Mouse (Mus musculus) kidney, postnatal 14 days (tissue): ENCODE measurements around the gene Gap43.
"Not testable (repeated sequence)": the region's sequence is repeated elsewhere in the genome, so short reads cannot be mapped to it uniquely, and the experiment has no call there.

ENCODE experiments used
- DNase-seq: peaks from one replicate; pipeline ENCODE4 v3.0.0; 2022; ENCODE audit warnings: mixed read lengths

Gene Gap43

DNA sequence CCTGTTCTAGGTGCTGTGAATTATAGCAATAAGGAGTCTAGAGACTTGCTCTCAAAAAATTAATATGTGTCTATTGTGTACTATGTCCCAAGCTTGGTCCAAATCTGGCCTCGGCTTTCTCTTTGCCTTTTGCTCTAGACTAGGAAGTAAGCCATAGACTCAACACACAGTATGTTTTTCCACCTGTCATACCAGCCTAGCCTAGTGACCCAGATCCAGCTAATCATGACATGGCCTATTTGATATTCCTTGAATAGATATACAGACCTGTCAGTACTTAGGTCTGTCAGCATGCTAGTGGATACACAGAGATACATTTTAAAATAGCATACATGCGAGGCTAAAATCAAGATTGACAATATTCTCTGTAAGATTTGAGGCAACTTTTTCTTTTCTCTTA, 46.4 kb downstream of the Gap43 start:
- DNase-seq = no peak

DNA sequence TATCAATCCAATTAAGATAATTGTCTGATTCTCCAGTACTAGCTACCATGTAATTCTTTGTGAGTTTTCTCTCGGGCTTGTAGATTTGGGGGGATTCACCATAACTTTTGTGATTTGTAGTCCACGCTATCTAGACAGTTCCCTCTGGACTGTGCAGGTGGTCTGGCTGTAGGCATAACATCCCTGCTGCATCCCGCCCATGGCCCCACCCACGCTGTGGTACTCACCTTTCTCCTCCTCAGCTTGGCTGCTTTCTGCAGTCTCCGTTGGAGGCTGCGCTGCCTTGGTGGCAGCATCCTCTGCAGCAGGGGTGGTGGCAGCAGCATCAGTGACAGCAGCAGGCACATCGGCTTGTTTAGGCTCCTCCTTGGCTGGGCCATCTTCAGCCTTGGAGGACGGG, 48.9 kb downstream of the Gap43 start:
- DNase-seq = no peak

DNA sequence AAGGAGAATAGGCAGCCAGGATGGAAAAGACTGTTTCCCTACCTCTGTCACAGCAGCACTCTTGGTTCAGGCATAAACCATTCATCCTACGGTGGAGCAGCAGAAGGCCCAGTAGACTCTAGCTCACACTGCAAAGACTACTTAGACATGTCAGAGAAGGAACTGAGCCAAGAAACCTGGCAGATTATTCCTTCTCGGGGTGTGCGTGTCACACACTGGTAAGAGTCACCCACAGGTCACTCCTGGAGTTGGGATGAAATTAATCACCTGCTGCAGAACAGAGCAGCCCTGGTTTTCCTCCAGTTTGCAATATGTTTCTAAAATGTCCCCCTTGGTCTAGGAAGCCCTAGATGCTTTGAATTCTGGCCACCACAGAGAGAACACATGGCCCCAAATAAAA, 56.4 kb downstream of the Gap43 start:
- no peak for DNase-seq

DNA sequence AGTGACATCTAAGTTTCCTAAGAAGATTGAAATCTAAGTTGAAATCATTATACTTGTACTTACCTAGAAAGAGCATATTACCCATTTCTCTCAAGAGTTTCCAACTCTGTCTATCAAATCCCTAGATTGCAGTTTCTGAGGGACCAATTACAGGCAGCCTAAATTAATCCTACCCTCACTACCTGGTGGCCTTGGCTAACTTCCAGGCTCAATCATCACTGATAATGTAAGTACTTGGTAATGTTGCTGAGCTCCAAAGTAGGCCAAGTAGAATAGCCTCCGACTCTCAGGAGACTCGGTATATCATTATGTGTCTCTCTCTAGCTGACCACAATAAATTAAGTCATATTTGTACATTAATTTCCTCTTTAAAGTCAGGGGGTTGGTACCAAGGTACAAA, 62.7 kb downstream of the Gap43 start:
- no peak for DNase-seq

DNA sequence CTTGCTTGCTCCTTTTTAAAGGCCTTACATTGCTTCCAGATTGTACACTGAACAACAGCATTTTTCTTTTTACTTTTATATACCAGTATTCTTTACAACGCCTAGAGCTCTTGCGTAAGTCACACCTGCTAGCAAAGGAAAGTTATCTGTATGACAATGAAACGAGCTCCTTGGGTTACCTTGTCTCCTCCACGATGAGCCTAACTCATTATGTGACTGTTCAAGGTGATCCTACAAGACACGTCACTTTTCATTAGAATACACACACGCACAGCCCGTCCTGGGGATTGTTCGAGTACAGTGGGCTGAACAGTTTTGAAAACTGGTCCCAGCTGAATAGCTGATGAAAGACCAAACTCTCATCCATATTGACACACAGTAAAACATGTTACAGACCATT, 63.2 kb downstream of the Gap43 start:
- DNase-seq = no peak

DNA sequence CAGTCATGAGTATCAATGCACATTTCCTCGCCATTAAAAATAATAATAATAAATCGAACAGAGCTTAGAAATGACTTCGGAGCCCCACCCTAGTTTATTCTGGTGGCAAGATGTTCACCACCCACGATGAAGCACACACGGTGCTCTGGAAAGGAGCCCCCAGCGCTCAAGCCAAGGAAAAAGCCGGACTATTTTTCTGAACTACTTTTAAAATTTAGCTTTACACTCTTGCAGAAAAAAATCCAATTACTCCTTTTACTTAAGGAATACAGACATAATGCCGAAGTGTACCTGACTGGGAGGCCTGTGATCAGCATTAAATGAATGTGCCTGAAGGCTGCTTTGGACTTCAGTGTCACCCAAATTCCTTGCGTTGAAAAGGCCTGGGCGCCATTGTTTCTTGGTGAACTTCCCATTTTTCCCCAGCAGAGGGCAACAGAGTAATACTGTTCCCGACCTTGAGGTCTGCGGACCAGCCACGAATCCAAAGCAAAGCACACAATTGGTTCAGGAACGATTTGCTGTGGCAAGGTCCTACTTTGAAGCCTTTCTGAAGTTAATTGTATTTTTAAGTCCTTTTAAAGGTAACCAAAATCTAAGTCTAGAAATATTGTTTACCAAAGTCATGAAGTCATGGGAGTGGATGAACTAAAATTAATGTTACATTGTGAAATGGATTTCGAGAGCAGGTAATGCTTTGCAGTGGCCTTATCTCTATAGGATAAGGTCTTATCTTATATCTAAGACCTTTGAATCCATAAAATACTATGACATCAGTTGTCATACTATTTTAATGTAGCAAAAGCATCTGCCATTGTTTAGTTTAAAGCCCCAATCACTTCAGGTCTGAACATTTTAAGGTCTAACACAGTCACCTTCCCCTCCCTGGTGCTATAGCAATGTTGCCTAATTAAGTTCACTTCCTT, 64.0 kb downstream of the Gap43 start:
- peak; percentile 79 for DNase-seq

DNA sequence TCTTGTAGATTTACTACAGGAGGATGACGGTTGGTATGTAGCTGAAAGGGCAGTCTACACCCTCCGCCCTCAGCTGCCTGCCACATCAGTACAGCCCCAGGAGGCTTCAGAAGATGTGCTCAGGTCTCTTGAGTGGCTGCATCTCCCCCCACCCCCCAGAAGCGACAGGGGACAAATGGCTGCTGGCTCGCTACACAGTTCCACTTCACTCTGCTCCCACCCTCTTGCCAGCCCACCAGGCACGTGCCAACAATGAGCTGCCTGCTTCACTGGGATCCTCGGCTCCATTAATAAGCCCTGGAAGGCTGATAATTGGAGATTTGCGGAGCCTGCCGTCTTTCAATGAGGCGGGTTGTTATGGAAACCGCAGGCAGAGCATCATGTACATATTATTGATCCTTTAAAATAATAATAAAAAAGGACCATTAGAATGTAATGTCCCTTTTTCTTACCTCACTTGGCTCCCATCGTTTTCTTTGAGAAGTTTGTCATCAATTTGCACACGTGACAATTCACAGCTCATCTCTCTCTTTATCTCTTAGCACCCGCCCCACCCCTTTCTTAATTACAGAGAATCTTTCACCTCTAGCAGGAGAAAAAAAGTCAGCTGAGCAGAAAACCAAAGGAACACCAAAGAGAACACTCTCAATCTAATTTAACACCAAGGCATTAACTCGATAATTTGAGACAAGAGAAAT, 64.8 kb downstream of the Gap43 start:
- DNase-seq = no peak

DNA sequence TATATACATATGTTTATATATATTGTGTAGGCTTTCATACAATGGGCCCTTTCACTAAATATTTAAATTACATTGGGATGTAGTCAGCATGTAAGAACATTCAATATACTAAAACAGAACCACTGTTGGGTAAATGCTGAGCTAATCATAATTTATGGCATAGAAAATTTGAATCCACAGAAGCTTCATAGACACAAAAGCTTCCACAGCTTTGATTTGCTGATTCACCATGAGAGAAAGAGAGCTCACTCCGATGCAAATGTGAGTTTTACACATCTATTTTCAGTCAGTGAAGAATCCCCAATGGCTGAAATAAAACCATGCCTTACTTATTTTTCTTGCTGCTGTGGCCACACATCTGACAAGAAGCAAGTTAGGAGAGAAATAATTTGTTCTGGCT, 69.2 kb downstream of the Gap43 start:
- DNase-seq = no peak

DNA sequence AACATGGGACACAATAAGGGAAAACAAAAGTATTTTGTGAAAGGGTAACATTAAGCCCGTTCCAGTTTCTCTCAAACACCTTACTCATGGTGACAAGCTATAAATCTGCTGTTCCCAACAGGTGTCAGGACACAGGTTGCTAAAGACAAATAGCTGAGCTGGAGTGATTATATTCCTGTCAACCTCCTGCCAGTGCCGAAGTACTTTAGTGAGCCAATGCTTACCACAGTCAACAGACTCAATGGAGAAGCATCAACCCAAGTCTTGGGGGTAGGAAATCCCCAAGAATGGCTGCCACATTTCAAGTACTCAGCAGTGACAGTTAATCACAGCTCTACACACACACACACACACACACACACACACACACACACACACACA, 70.9 kb downstream of the Gap43 start:
- DNase-seq = no peak

DNA sequence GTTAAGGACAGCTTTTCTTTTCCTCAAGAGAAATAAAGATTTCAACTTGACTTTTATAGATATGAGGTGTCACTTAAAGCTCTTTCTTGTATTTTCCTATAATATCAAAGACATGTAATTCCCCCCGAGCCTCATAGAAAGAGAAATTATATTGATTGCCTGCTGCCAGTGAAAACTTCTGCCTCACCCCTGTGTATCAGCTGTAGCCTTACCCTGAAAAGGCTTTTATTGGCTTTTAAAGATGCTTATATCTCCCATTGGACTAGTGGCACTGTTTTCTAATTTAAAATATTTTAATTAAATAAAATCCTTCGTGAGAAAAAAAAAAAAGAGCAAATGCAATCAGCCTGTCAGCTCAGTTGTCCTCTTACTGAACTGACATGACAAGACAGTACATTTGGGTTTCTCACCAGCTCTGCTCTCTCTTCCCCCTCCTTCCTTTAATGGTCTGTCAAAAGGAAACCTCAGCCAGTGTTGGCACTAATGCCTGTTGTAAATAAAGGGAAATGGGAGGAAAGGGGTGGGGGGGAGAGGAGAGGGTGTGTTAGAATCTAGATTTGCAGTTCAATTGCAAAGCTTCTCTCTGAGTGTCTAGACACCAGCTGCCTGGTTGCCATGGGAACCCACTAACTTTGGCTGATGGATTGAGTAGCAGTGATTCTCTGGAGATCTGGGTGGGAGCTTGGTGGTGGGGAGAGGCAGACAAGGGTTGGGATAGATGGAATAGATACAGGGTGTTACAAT, 71.4 kb downstream of the Gap43 start:
- no peak for DNase-seq

DNA sequence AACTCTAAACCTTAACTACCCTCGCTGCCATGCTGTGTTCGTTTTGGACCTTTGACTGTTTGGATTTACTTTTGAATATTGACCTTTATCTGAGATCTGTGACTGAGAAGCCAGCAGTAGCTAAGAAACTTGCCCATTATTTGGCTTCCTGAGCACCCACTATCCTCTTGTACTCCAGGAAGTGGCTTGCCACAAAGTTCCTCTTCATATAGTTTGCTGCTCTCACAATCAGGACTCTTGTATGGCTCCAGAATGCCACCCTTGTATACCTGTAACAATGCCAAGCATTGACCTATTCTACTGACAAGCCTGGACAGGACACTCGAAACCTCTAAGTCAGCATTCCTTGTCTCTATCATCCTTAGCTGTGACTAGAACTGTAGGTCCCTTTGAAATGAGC, 75.3 kb downstream of the Gap43 start:
- no peak for DNase-seq

DNA sequence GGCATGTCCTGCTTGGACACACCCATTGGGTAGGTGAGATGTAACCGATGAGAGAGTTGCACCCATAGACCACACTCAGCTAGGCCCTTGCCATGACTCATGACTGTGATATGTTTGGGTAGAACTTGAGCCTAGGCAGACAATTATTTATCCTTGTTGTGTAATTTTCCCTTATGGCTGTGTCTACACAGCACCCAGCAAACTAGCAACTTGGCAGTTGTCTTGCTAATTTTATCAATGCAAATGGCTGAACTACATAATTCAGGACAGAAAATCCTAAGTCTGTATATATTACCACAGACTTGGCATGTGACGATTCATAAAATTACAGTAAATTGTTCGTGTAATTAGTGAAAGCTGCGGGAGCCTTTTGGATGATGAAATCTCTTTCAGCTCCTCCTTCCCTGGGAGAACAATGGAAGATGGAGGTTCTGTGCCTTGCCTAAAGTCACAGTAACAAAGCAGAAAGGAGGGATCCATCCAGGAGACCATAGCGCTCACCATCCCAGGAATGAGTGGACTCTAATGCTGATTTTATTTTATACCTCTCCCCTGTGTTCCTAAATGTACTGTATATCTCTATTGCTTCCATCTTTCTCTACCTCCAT, 77.4 kb downstream of the Gap43 start:
- no peak for DNase-seq

DNA sequence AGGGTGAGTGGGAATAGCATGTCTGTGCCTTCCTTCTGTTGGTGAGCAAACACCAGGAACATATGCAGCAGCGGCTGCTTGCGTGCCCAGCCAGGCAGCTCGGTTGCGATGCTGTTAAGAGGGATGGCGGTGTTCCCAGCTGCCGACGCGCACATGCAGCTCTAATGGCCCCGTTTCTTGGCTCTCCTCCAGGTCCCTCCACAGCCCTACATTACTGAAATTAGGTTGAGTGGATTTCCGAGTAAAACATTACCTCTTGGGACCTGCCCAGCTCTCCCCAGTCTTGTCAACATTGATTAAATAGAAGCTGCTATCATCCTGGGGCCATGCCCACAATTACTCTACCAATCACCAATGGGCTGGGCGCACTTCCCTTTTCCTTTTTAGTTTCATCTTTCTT, 84.8 kb downstream of the Gap43 start:
- DNase-seq = peak; percentile 5

DNA sequence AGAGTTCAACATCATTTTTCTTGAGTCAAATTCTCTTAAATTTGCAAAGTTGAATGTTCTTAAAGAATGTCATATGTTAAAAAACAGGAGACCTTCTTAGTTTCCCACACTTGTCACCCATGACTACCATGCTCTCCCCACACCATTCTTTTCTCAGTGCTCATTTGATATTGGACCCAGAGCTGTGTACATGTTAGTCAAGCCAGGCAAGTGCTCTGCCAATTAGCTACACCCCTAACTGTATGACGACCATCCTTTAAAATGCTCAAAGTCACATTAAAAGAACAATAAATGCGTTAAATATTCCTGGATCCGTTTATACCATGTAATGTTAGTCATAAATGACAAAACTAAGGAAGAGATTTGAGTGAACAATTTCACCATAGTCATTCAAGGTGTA, 85.2 kb downstream of the Gap43 start:
- DNase-seq = no peak

DNA sequence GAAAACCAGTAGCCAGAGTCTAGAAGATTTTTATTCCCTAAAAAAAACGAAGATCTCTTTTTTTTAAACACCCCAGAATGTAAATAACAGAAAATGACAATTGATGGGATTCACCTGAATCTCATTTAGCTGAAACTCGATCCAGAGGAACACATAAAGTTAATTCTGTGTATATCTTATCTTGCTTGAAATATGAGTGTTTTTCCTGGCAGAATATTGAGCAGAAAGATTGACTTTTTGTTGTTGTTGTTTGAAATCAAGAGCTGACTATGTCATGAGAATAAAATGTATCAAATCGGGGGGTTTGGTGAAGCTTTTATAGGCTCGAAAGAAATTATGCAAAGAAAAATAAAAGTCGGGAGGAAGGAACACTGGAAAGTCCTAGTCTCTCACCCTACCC, 88.2 kb downstream of the Gap43 start:
- no peak for DNase-seq

DNA sequence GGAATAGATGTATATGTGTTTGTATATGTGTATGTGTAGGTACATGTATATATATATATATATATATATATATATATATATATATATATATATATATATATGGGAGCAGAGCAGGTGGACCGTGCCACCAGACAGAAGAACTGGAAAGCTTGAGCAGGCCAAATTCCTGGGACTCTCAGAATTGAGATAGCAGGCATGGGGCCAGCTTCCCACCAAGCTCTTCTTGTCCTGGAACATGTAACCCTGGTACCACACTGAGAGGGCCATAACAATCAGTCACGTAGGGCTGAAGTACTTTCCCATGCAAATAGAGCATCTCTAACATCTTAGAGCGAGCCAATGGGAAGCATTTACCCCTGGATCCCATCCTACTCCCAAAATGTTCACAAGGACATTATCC, 96.3 kb downstream of the Gap43 start:
- not testable (repeated sequence) for DNase-seq

DNA sequence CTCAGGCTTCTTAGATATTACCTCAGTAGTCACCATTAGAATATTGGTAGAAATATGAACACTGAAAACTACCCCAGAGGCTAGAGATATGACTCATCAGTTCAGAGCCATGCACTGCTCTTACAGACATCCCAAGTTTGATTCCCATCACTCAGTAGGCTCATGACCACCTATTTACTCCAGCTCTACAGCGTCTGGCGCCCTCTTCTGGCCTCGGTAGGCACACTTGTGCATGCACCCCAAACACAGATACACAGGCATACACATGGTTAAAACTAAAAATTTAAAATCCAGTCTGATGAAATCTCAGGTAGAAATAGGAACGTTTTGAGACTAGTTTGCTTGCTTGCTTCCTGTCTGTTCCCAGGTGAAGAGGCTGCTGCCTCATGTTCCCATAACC, 109.1 kb downstream of the Gap43 start:
- no peak for DNase-seq
